Mouse (Mus musculus): ENCODE data around the gene Adgrv1. TPM values are rescaled to one million over a fixed set of nuclear protein-coding genes. Genes with fewer than 3 reads are reported as not detected.
"Not testable (repeated sequence)": the region's sequence is repeated elsewhere in the genome, so short reads cannot be mapped to it uniquely, and the experiment has no call there.

Adgrv1 gene
- 9.5 and 9.7 TPM in 2 replicates for polyA plus RNA-seq (2015; fragmentation: Nextera tagmentation; extraction: Ambion mirVana)

- Histone ChIP-seq H3K27ac (no peak within 1 kb of the TSS), H3K27me3 (replicated peaks) (no peaks in the 10 kb centered on the region; the same call in 1 of the 2 replicates), H3K9me3 (no peaks in the 10 kb centered on the region), H3K4me3 (peak within 1 kb of the TSS; percentile 53), H3K4me1 (peaks cover 16% of the 10 kb centered on the region), H3K9ac (peak within 1 kb of the TSS; percentile 51), H3K4me2 (peak within 1 kb of the TSS; percentile 88), H3K36me3 (replicated peaks) (no peaks in the 10 kb centered on the region)
- WGBS = under 1% methylated on average over 42 of the region's 42 CpGs
- ATAC-seq (replicated peaks) = peak; percentile 99
Measured at GRCm38 (mm10) chr13:81632720-81633415, at the start of gene Adgrv1. TSS of gene Adgrv1 (minus strand) at chr13:81633154.

GRCm38 (mm10) chr13:81675333-81675732 lies 42.4 kb upstream of the Adgrv1 start:
- Histone ChIP-seq H3K9ac (no peak overlapping the region), H3K27me3 (replicated peaks) (no peaks in the 10 kb centered on the region), H3K4me3 (no peak overlapping the region), H3K9me3 (no peaks in the 10 kb centered on the region), H3K4me1 (no peaks in the 10 kb centered on the region), H3K4me2 (no peak overlapping the region), H3K27ac (no peak overlapping the region), H3K36me3 (replicated peaks) (peaks cover 4% of the 10 kb centered on the region; the same call in 1 of the 2 replicates)
- no peak for ATAC-seq (replicated peaks)
- WGBS = 89% methylated on average over 8 of the region's 8 CpGs

- Histone ChIP-seq H3K36me3 (replicated peaks) (peaks cover 27% of the 10 kb centered on the region), H3K4me3 (no peak overlapping the region), H3K9ac (no peak overlapping the region), H3K4me2 (no peak overlapping the region), H3K9me3 (no peaks in the 10 kb centered on the region), H3K27ac (no peak overlapping the region), H3K27me3 (replicated peaks) (no peaks in the 10 kb centered on the region), H3K4me1 (no peaks in the 10 kb centered on the region; the same call in 1 of the 2 replicates)
- 93% methylated on average over 5 of the region's 5 CpGs for WGBS
- ATAC-seq (replicated peaks) = no peak
Measured at GRCm38 (mm10) chr13:81667713-81668112, 34.8 kb upstream of the Adgrv1 start.

- no peak for ATAC-seq (replicated peaks)
- Histone ChIP-seq H3K4me2 (no peak overlapping the region), H3K27me3 (replicated peaks) (no peaks in the 10 kb centered on the region), H3K36me3 (replicated peaks) (peaks cover 17% of the 10 kb centered on the region), H3K4me1 (peaks cover 4% of the 10 kb centered on the region), H3K4me3 (no peak overlapping the region), H3K27ac (no peak overlapping the region), H3K9me3 (no peaks in the 10 kb centered on the region), H3K9ac (no peak overlapping the region)
- 96% methylated on average over 5 of the region's 5 CpGs for WGBS
Measured at GRCm38 (mm10) chr13:81664331-81664698, 31.4 kb upstream of the Adgrv1 start.

- H3K9ac ChIP-seq = no peak overlapping the region
- WGBS = 83% methylated on average over 12 of the region's 12 CpGs
- H3K27ac ChIP-seq = no peak overlapping the region
- ATAC-seq (replicated peaks) = peak; percentile 45; the same call in 1 of the 2 replicates
- H3K4me3 ChIP-seq = no peak overlapping the region
- H3K4me1 ChIP-seq = peaks cover 8% of the 10 kb centered on the region
- no peaks in the 10 kb centered on the region for H3K27me3 ChIP-seq (replicated peaks)
- H3K9me3 ChIP-seq = no peaks in the 10 kb centered on the region
- no peak overlapping the region for H3K4me2 ChIP-seq
- peaks cover 12% of the 10 kb centered on the region; the same call in 1 of the 2 replicates for H3K36me3 ChIP-seq (replicated peaks)
Measured at GRCm38 (mm10) chr13:81663566-81664330, 30.8 kb upstream of the Adgrv1 start.

- Histone ChIP-seq H3K36me3 (replicated peaks) (no peaks in the 10 kb centered on the region), H3K9ac (peak overlapping the region; percentile 72), H3K9me3 (no peaks in the 10 kb centered on the region), H3K4me1 (peaks cover 21% of the 10 kb centered on the region), H3K27me3 (replicated peaks) (no peaks in the 10 kb centered on the region), H3K27ac (peak overlapping the region; percentile 88), H3K4me3 (peak overlapping the region; percentile 83), H3K4me2 (peak overlapping the region; percentile 71)
- ATAC-seq (replicated peaks) = peak; percentile 28
- WGBS = 5% methylated on average over 21 of the region's 21 CpGs
Measured at GRCm38 (mm10) chr13:81658053-81658752, 25.2 kb upstream of the Adgrv1 start.

- Histone ChIP-seq H3K4me2 (peak within 1 kb of the TSS; percentile 71), H3K4me3 (peak within 1 kb of the TSS; percentile 83), H3K27ac (peak within 1 kb of the TSS; percentile 88), H3K36me3 (replicated peaks) (no peaks in the 10 kb centered on the region), H3K27me3 (replicated peaks) (no peaks in the 10 kb centered on the region), H3K4me1 (peaks cover 21% of the 10 kb centered on the region), H3K9ac (peak within 1 kb of the TSS; percentile 72), H3K9me3 (no peaks in the 10 kb centered on the region)
- ATAC-seq (replicated peaks) = peak; percentile 100
- WGBS = under 1% methylated on average over 73 of the region's 73 CpGs
Measured at GRCm38 (mm10) chr13:81657351-81658052, 24.5 kb upstream of the Adgrv1 start, which contains the start of gene Lysmd3. TSS of gene Lysmd3 (plus strand) at chr13:81657663.

- Histone ChIP-seq H3K4me2 (peak overlapping the region; percentile 71), H3K9me3 (no peaks in the 10 kb centered on the region), H3K4me1 (peaks cover 21% of the 10 kb centered on the region), H3K4me3 (peak overlapping the region; percentile 83), H3K9ac (peak overlapping the region; percentile 44), H3K36me3 (replicated peaks) (no peaks in the 10 kb centered on the region), H3K27me3 (replicated peaks) (no peaks in the 10 kb centered on the region), H3K27ac (peak overlapping the region; percentile 88)
- 3% methylated on average over 5 of the region's 5 CpGs for WGBS
- ATAC-seq (replicated peaks) = no peak
Measured at GRCm38 (mm10) chr13:81657008-81657350, 24.0 kb upstream of the Adgrv1 start.

- H3K4me3 ChIP-seq = peak overlapping the region; percentile 83
- H3K4me2 ChIP-seq = peak overlapping the region; percentile 71
- H3K4me1 ChIP-seq = peaks cover 21% of the 10 kb centered on the region
- no peaks in the 10 kb centered on the region for H3K36me3 ChIP-seq (replicated peaks)
- 4% methylated on average over 14 of the region's 14 CpGs for WGBS
- peak overlapping the region; percentile 88; the same call in 1 of the 2 replicates for H3K27ac ChIP-seq
- H3K9ac ChIP-seq = no peak overlapping the region
- ATAC-seq (replicated peaks) = no peak
- no peaks in the 10 kb centered on the region for H3K27me3 ChIP-seq (replicated peaks)
- no peaks in the 10 kb centered on the region for H3K9me3 ChIP-seq
Measured at GRCm38 (mm10) chr13:81656091-81656850, 23.3 kb upstream of the Adgrv1 start.

GRCm38 (mm10) chr13:81650382-81650781 lies 17.4 kb upstream of the Adgrv1 start:
- 81% methylated on average over 5 of the region's 6 CpGs for WGBS
- H3K4me3 ChIP-seq; H3K9ac ChIP-seq; ATAC-seq (replicated peaks); H3K4me1 ChIP-seq; H3K4me2 ChIP-seq; H3K9me3 ChIP-seq; H3K27me3 ChIP-seq (replicated peaks); H3K27ac ChIP-seq; H3K36me3 ChIP-seq (replicated peaks): not testable (repeated sequence)

GRCm38 (mm10) chr13:81646348-81646747 lies 13.4 kb upstream of the Adgrv1 start:
- no peaks in the 10 kb centered on the region for H3K9me3 ChIP-seq
- H3K36me3 ChIP-seq (replicated peaks) = no peaks in the 10 kb centered on the region
- peaks cover 9% of the 10 kb centered on the region; the same call in 1 of the 2 replicates for H3K4me1 ChIP-seq
- WGBS = 88% methylated on average over 6 of the region's 6 CpGs
- H3K4me3 ChIP-seq = no peak overlapping the region
- ATAC-seq (replicated peaks) = no peak
- no peak overlapping the region for H3K27ac ChIP-seq
- no peak overlapping the region for H3K4me2 ChIP-seq
- H3K27me3 ChIP-seq (replicated peaks) = no peaks in the 10 kb centered on the region
- no peak overlapping the region for H3K9ac ChIP-seq
